ENCODE assay signal across 21 mouse cellular contexts in the genomic region with DNA sequence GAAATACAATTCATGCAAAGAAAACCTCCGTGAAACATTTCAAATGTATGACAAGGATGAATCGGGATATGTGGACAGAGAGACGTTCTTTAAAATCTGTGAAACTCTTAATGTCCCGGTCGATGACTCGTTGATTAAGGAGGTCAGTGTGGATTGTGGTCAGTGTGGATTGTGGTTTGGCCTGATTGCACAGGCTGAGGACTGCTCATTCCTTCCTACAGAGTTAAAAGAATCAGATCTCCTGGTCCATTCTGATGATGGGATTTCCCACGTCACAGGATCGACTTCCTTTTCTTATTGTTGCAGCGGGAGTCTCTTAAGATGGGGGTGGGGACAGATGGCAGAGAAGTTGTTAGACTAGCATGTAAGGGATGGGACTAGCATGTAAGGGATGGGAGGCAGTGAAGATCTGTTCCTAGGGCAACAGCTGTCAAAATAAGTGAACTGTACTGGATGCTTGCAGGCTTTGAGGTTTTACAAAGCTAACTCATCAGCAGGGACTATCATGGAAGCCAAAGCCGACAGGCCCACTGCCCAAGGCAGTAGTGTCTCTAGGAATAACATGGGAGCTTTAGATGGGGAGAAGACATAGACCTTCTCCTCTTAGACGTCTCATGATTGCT. TPM values are rescaled to one million over a fixed set of nuclear protein-coding genes. Genes with fewer than 3 reads are reported as not detected.
DNase-seq lines count a peak whose midpoint lies in the region; ATAC-seq lines count a peak whose summit lies in the region.
"Had no signal": no experiment of that assay in that cellular context is flagged by ENCODE, and none has a peak within 500 bp of the region (broad histone marks: within the 10 kb centered on the region; RNA-seq: fewer than 3 reads in every experiment).

No protein-coding gene starts in this region.

- DNase-seq in heart, adult 11 months, result peak; percentile 49
- DNase-seq in heart, postnatal 4 days, result no peak
- DNase-seq in 416B (ENCODE audit: low read depth), result peak; percentile 75
- peak; percentile 78 for DNase-seq in NIH3T3 (ENCODE audit: low read depth)
- DNase-seq in frontal cortex, adult 2 months (ENCODE audit: extremely low spot score in 1 of 2, low spot score in 1 of 2), result no peak
- DNase-seq in lung, postnatal 10 days, result no peak
- DNase-seq in MN1 (ENCODE audit: low spot score), result no peak
- DNase-seq: adrenal gland, postnatal 10 days; cerebellum, adult 18-20 months; cerebellum, adult 9-10 months; cerebellum, postnatal 14 days; gastrocnemius, adult 2 months; gastrocnemius, postnatal 14 days; kidney, adult 11 months had no signal

- 0 out of 2 replicates have a peak, but pooled peaks have one; percentile 24 for ATAC-seq in megakaryocyte, adult 5-6 weeks (ENCODE audit: poor library complexity, severe bottlenecking)
- ATAC-seq: forebrain, embryonic 13.5 days; forebrain, embryonic 16.5 days; hindbrain, embryonic 16.5 days; intestine, embryonic 15.5 days had no signal

RNA-seq across cellular contexts. Expression of a gene that starts 38.1 kb away (rescaled TPM):
- total RNA-seq in heart, postnatal 4 days (2021), result 1 to 10 TPM in 1 of 2 experiments, under 1 TPM in 1; 0.60 to 1.0 TPM
- 0.21 and 0.85 TPM in 2 replicates for total RNA-seq in megakaryocyte, adult 5-6 weeks (2015)
- total RNA-seq in megakaryocyte, adult 5-6 weeks (2017), result not detected in 2 replicates
- 1.7 and 1.8 TPM in 2 replicates for polyA plus RNA-seq in frontal cortex, adult 2 months (2012; rRNA removed)
- total RNA-seq: CH12.LX, G1E had no signal
- polyA plus RNA-seq: G1E had no signal

Comparison
In these comparisons a context has a peak if more than half of its experiments do, and no peak if none do; other contexts are left out.
1. DNase-seq: peak in heart, adult 11 months (single experiment), 416B (single experiment) and NIH3T3 (single experiment); none in heart, postnatal 4 days (single experiment), frontal cortex, adult 2 months (0 of 2), lung, postnatal 10 days (single experiment) and MN1 (single experiment).